Mouse (Mus musculus): ENCODE measurements around the gene March11.

- no peak for TF ChIP-seq CTCF (IDR thresholded peaks at IDR 0.05; ENCODE audit: low read depth)
- no peak for TF ChIP-seq EP300 (IDR thresholded peaks at IDR 0.05; ENCODE audit: low read depth)
Measured at GRCm38 (mm10) chr15:26396556-26396955, 87.7 kb downstream of the March11 start.
